Mouse (Mus musculus) megakaryocyte-erythroid progenitor cell, adult 5-6 weeks (primary cell): ENCODE data around the gene Ctsc. TPM values are rescaled to one million over a fixed set of nuclear protein-coding genes. Genes with fewer than 3 reads are reported as not detected.
A peak's percentile ranks its signal among the peaks of the same experiment; 100 is the strongest.

ENCODE experiments used
- ATAC-seq: replicated peaks from 2 replicates; pipeline ENCODE4 v1.8.0; 2016; ENCODE audit warnings: mild to moderate bottlenecking, inconsistent platforms; ENCODE audit not compliant: severe bottlenecking, poor library complexity, low FRiP score, low TSS enrichment
- total RNA-seq, 2 experiments: library from RNA; stranded (forward) in 1 of 2; stranded (reverse) in 1 of 2; fragments of 200-1000, 215-1000 nt in 1 of 2; fragments of >200 nt in 1 of 2; fragmentation: Nextera tagmentation in 1 of 2; gene quantifications; 2 replicates each; pipeline ENCODE4 v1.2.3; 2014 to 2017

Gene Ctsc
- total RNA-seq, 2 experiments from 2014 or later: 9.0 to 21.7 TPM

- no peak for ATAC-seq
These were observed 14.2 kb downstream of the Ctsc start for GRCm38 (mm10) chr7:88292044-88292443.

- ATAC-seq: no peak
These were observed 16.0 kb downstream of the Ctsc start for GRCm38 (mm10) chr7:88293907-88294306.

- ATAC-seq: no peak
These were observed 18.1 kb downstream of the Ctsc start for GRCm38 (mm10) chr7:88295989-88296388.

GRCm38 (mm10) chr7:88296932-88297331 lies 19.0 kb downstream of the Ctsc start:
- ATAC-seq: 0 out of 2 replicates have a peak, but pooled peaks have one; percentile 26

- ATAC-seq: no peak
These were observed 27.9 kb downstream of the Ctsc start for GRCm38 (mm10) chr7:88305750-88306149.

GRCm38 (mm10) chr7:88306725-88307124 lies 28.8 kb downstream of the Ctsc start:
- no peak for ATAC-seq

GRCm38 (mm10) chr7:88310398-88311180 lies 32.7 kb downstream of the Ctsc start:
- no peak for ATAC-seq

- ATAC-seq: no peak
These were observed 38.5 kb downstream of the Ctsc start for GRCm38 (mm10) chr7:88316408-88316807.

- no peak for ATAC-seq
These were observed 40.6 kb downstream of the Ctsc start for GRCm38 (mm10) chr7:88318474-88318873.

GRCm38 (mm10) chr7:88318904-88319303 lies 41.0 kb downstream of the Ctsc start:
- ATAC-seq: no peak

- no peak for ATAC-seq
These were observed 41.7 kb downstream of the Ctsc start for GRCm38 (mm10) chr7:88319414-88320140.

- ATAC-seq: 0 out of 2 replicates have a peak, but pooled peaks have one; percentile 14
These were observed 42.9 kb downstream of the Ctsc start for GRCm38 (mm10) chr7:88320628-88321336.

- no peak for ATAC-seq
These were observed 44.5 kb downstream of the Ctsc start for GRCm38 (mm10) chr7:88322431-88322830.

GRCm38 (mm10) chr7:88327495-88327894 lies 49.6 kb downstream of the Ctsc start:
- ATAC-seq: no peak

- peak; percentile 92 for ATAC-seq
These were observed 65.9 kb downstream of the Ctsc start for GRCm38 (mm10) chr7:88343828-88344227.

- ATAC-seq: no peak
These were observed 68.2 kb downstream of the Ctsc start for GRCm38 (mm10) chr7:88346035-88346434.

- ATAC-seq: peak; percentile 94
These were observed 79.2 kb downstream of the Ctsc start for GRCm38 (mm10) chr7:88356871-88357776.

- no peak for ATAC-seq
These were observed 80.4 kb downstream of the Ctsc start for GRCm38 (mm10) chr7:88358042-88358878.
